Mouse (Mus musculus) stomach, embryonic 15.5 days (tissue): ENCODE data around the gene Fam117a. TPM values are rescaled to one million over a fixed set of nuclear protein-coding genes. Genes with fewer than 3 reads are reported as not detected.

Source experiments
- ATAC-seq: fragments of 200-750 bp; cut with Nextera tagmentation; 2 replicates; pipeline ENCODE4 v1.8.0; 2017; ENCODE audit warnings: low read depth, moderate number of reproducible peaks, moderate TSS enrichment; ENCODE audit not compliant: insufficient read depth, low FRiP score
- H3K27ac ChIP-seq: fragments of 300-500 bp; sonication (generic); 2 replicates; pipeline ENCODE4 v1.5.1; 2015; ENCODE audit warnings: mild to moderate bottlenecking, inconsistent platforms
- H3K27me3 ChIP-seq: fragments of 300-500 bp; sonication (generic); replicated peaks from 2 replicates; pipeline ENCODE4 v1.6.1; 2015; ENCODE audit warnings: inconsistent platforms
- H3K36me3 ChIP-seq: fragments of 300-500 bp; sonication (generic); 2 replicates; pipeline ENCODE4 v1.6.1; 2015; ENCODE audit warnings: inconsistent platforms
- H3K4me1 ChIP-seq: fragments of 300-500 bp; sonication (generic); 2 replicates; pipeline ENCODE4 v1.6.1; 2015; ENCODE audit warnings: inconsistent platforms
- H3K4me2 ChIP-seq: fragments of 300-500 bp; sonication (generic); 2 replicates; pipeline ENCODE4 v1.6.1; 2015; ENCODE audit warnings: mild to moderate bottlenecking, inconsistent platforms
- H3K4me3 ChIP-seq: fragments of 300-500 bp; sonication (generic); replicated peaks from 2 replicates; pipeline ENCODE4 v1.5.1; 2015; ENCODE audit warnings: inconsistent platforms
- H3K9ac ChIP-seq: fragments of 300-500 bp; sonication (generic); 2 replicates; pipeline ENCODE4 v1.6.1; 2015; ENCODE audit warnings: inconsistent platforms
- H3K9me3 ChIP-seq: fragments of 300-500 bp; sonication (generic); 2 replicates; pipeline ENCODE4 v1.6.1; 2016; ENCODE audit warnings: inconsistent platforms
- WGBS: fragments of 180-500 bp; shearing (Covaris S2); methylation state at CpG from one replicate; pipeline ENCODE4 v1.1.7; 2015; 5-methylcytosine and 5-hydroxymethylcytosine counted together
- polyA plus RNA-seq: library from polyadenylated mRNA; unstranded; fragments of >200 nt; fragmentation: Nextera tagmentation; extraction: Ambion mirVana; gene quantifications from 2 replicates; pipeline ENCODE4 v1.2.1, GENCODE M21; 2015

The Fam117a gene
- polyA plus RNA-seq, 1 experiment from 2014 or later = 17.5 TPM

- H3K4me3 ChIP-seq = no peak overlapping the region
- H3K27me3 ChIP-seq = no peaks in the 10 kb centered on the region
- H3K36me3 ChIP-seq = no peaks in the 10 kb centered on the region
- H3K4me1 ChIP-seq = peaks cover 17% of the 10 kb centered on the region; the same call in 1 of the 2 replicates
- ATAC-seq = peak; percentile 68; the same call in 1 of the 2 replicates
- H3K9ac ChIP-seq = no peak overlapping the region
- no peak overlapping the region for H3K27ac ChIP-seq
- no peaks in the 10 kb centered on the region for H3K9me3 ChIP-seq
- 78% methylated on average over 9 of the region's 9 CpGs for WGBS
- no peak overlapping the region for H3K4me2 ChIP-seq
Observed at GRCm38 (mm10) chr11:95333805-95334204, 3.0 kb upstream of the Fam117a start.

GRCm38 (mm10) chr11:95334448-95335060 is 2.3 kb upstream of the Fam117a start:
- Histone ChIP-seq H3K27me3 (no peaks in the 10 kb centered on the region), H3K4me3 (no peak overlapping the region), H3K4me1 (peaks cover 24% of the 10 kb centered on the region; the same call in 1 of the 2 replicates), H3K4me2 (no peak overlapping the region), H3K9me3 (no peaks in the 10 kb centered on the region), H3K9ac (no peak overlapping the region), H3K36me3 (no peaks in the 10 kb centered on the region), H3K27ac (no peak overlapping the region)
- ATAC-seq = no peak
- WGBS = 59% methylated on average over 5 of the region's 5 CpGs

GRCm38 (mm10) chr11:95337129-95337813 is 453 bp downstream of the Fam117a start:
- peaks cover 26% of the 10 kb centered on the region; the same call in 1 of the 2 replicates for H3K4me1 ChIP-seq
- ATAC-seq = peak; percentile 37
- peak overlapping the region; percentile 80 for H3K27ac ChIP-seq
- H3K9ac ChIP-seq = peak overlapping the region; percentile 66
- WGBS = under 1% methylated on average over 50 of the region's 50 CpGs
- no peaks in the 10 kb centered on the region for H3K9me3 ChIP-seq
- H3K27me3 ChIP-seq = no peaks in the 10 kb centered on the region
- no peaks in the 10 kb centered on the region for H3K36me3 ChIP-seq
- H3K4me2 ChIP-seq = peak overlapping the region; percentile 81
- peak overlapping the region; percentile 98 for H3K4me3 ChIP-seq

- no peak for ATAC-seq
Observed at GRCm38 (mm10) chr11:95337846-95338342, 1.1 kb downstream of the Fam117a start.

GRCm38 (mm10) chr11:95339471-95340021 is 2.7 kb downstream of the Fam117a start:
- WGBS = 17% methylated on average over 14 of the region's 14 CpGs
- Histone ChIP-seq H3K27ac (peak overlapping the region; percentile 42), H3K9me3 (no peaks in the 10 kb centered on the region), H3K27me3 (no peaks in the 10 kb centered on the region), H3K4me1 (peaks cover 29% of the 10 kb centered on the region; the same call in 1 of the 2 replicates), H3K36me3 (no peaks in the 10 kb centered on the region), H3K4me3 (peak overlapping the region; percentile 3; the same call in 1 of the 2 replicates), H3K9ac (no peak overlapping the region), H3K4me2 (peak overlapping the region; percentile 81)
- ATAC-seq = no peak; the same call in 1 of the 2 replicates

More at GRCm38 (mm10) chr11:95337846-95338342, 1.1 kb downstream of the Fam117a start:
- WGBS = 19% methylated on average over 9 of the region's 9 CpGs
- H3K27ac ChIP-seq = peak overlapping the region; percentile 80
- peak overlapping the region; percentile 98 for H3K4me3 ChIP-seq
- H3K9ac ChIP-seq = peak overlapping the region; percentile 66; the same call in 1 of the 2 replicates
- no peaks in the 10 kb centered on the region for H3K36me3 ChIP-seq
- H3K27me3 ChIP-seq = no peaks in the 10 kb centered on the region
- peaks cover 26% of the 10 kb centered on the region; the same call in 1 of the 2 replicates for H3K4me1 ChIP-seq
- H3K9me3 ChIP-seq = no peaks in the 10 kb centered on the region
- H3K4me2 ChIP-seq = peak overlapping the region; percentile 81

- peak overlapping the region; percentile 3; the same call in 1 of the 2 replicates for H3K4me3 ChIP-seq
- no peaks in the 10 kb centered on the region for H3K27me3 ChIP-seq
- ATAC-seq = no peak
- no peaks in the 10 kb centered on the region for H3K9me3 ChIP-seq
- no peaks in the 10 kb centered on the region for H3K36me3 ChIP-seq
- H3K9ac ChIP-seq = no peak overlapping the region
- H3K4me2 ChIP-seq = no peak overlapping the region
- H3K4me1 ChIP-seq = peaks cover 34% of the 10 kb centered on the region; the same call in 1 of the 2 replicates
- WGBS = 76% methylated on average over 1 of the region's 1 CpGs
- H3K27ac ChIP-seq = no peak overlapping the region
Observed at GRCm38 (mm10) chr11:95340259-95340658, 3.4 kb downstream of the Fam117a start.

GRCm38 (mm10) chr11:95340664-95341063 is 3.8 kb downstream of the Fam117a start:
- Histone ChIP-seq H3K4me2 (no peak overlapping the region), H3K9ac (no peak overlapping the region), H3K9me3 (no peaks in the 10 kb centered on the region), H3K4me1 (peaks cover 35% of the 10 kb centered on the region; the same call in 1 of the 2 replicates), H3K27me3 (no peaks in the 10 kb centered on the region), H3K36me3 (no peaks in the 10 kb centered on the region), H3K27ac (no peak overlapping the region), H3K4me3 (no peak overlapping the region)
- 52% methylated on average over 5 of the region's 5 CpGs for WGBS
- ATAC-seq = no peak

GRCm38 (mm10) chr11:95343180-95343579 is 6.4 kb downstream of the Fam117a start:
- H3K9ac ChIP-seq = no peak overlapping the region
- H3K36me3 ChIP-seq = 0 out of 2 replicates have a peak, but pooled peaks cover 3% of the 10 kb centered on the region
- H3K27ac ChIP-seq = no peak overlapping the region
- H3K4me3 ChIP-seq = no peak overlapping the region
- ATAC-seq = no peak
- no peaks in the 10 kb centered on the region for H3K9me3 ChIP-seq
- 65% methylated on average over 4 of the region's 4 CpGs for WGBS
- H3K4me2 ChIP-seq = no peak overlapping the region
- no peaks in the 10 kb centered on the region for H3K27me3 ChIP-seq
- peaks cover 24% of the 10 kb centered on the region; the same call in 1 of the 2 replicates for H3K4me1 ChIP-seq

- no peak for ATAC-seq
Observed at GRCm38 (mm10) chr11:95344181-95344580, 7.4 kb downstream of the Fam117a start.

GRCm38 (mm10) chr11:95350289-95350688 is 13.5 kb downstream of the Fam117a start:
- 61% methylated on average over 6 of the region's 6 CpGs for WGBS
- Histone ChIP-seq H3K27me3 (no peaks in the 10 kb centered on the region), H3K4me3 (no peak overlapping the region), H3K36me3 (0 out of 2 replicates have a peak, but pooled peaks cover 3% of the 10 kb centered on the region), H3K4me1 (peaks cover 7% of the 10 kb centered on the region), H3K27ac (no peak overlapping the region), H3K9me3 (no peaks in the 10 kb centered on the region), H3K9ac (no peak overlapping the region), H3K4me2 (no peak overlapping the region)
- no peak; the same call in 1 of the 2 replicates for ATAC-seq

More at GRCm38 (mm10) chr11:95344181-95344580, 7.4 kb downstream of the Fam117a start:
- Histone ChIP-seq H3K4me1 (peaks cover 14% of the 10 kb centered on the region; the same call in 1 of the 2 replicates), H3K9me3 (no peaks in the 10 kb centered on the region), H3K27ac (no peak overlapping the region), H3K4me3 (no peak overlapping the region), H3K36me3 (0 out of 2 replicates have a peak, but pooled peaks cover 3% of the 10 kb centered on the region), H3K4me2 (no peak overlapping the region), H3K27me3 (no peaks in the 10 kb centered on the region), H3K9ac (no peak overlapping the region)
- WGBS = 60% methylated on average over 2 of the region's 2 CpGs

GRCm38 (mm10) chr11:95350960-95351359 is 14.1 kb downstream of the Fam117a start:
- Histone ChIP-seq H3K27ac (no peak overlapping the region), H3K4me1 (peaks cover 7% of the 10 kb centered on the region), H3K27me3 (no peaks in the 10 kb centered on the region), H3K36me3 (0 out of 2 replicates have a peak, but pooled peaks cover 3% of the 10 kb centered on the region), H3K9me3 (no peaks in the 10 kb centered on the region), H3K4me2 (no peak overlapping the region), H3K9ac (no peak overlapping the region), H3K4me3 (no peak overlapping the region)
- WGBS = 66% methylated on average over 3 of the region's 3 CpGs
- ATAC-seq = peak; percentile 70
